ENCODE assay signal across 16 mouse cellular contexts in genomic region chr13:30378868-30379267, GRCm38 (mm10). TPM values are rescaled to one million over a fixed set of nuclear protein-coding genes. Genes with fewer than 3 reads are reported as not detected.
A peak's percentile ranks its signal among the peaks of the same experiment; 100 is the strongest.
DNase-seq lines count a peak whose midpoint lies in the region.
"Had no signal": no experiment of that assay in that cellular context is flagged by ENCODE, and none has a peak within 500 bp of the region (broad histone marks: within the 10 kb centered on the region; RNA-seq: fewer than 3 reads in every experiment).

No protein-coding gene starts in this region.

- intact Hi-C loops in heart, postnatal 10 days (cut with DNase I), result no loop called here

- DNase-seq in heart, adult 11 months, result peak; percentile 74
- no peak for DNase-seq in heart, postnatal 10 days
- peak; percentile 63 for DNase-seq in adrenal gland, postnatal 14 days
- DNase-seq in adrenal gland, postnatal 36 days, result peak; percentile 47 to 70
- no peak for DNase-seq in thymus, postnatal 10 days (ENCODE audit: low spot score in 2 of 2)
- no peak for DNase-seq in urinary bladder, postnatal 14 days (ENCODE audit: low spot score)
- DNase-seq: cerebellum, adult 18-20 months; cerebellum, adult 9-10 months; cerebellum, postnatal 14 days; forebrain, postnatal 0 days; gastrocnemius, adult 2 months; gastrocnemius, postnatal 14 days; heart, adult 18-20 months; heart, postnatal 14 days; heart, postnatal 4 days; kidney, adult 18-20 months had no signal

RNA-seq across cellular contexts. Expression of gene Agtr1a, which starts 42.6 kb away (rescaled TPM):
- 10 to 100 TPM; 35.3 to 44.8 TPM for total RNA-seq in heart, postnatal 10 days (2021)
- total RNA-seq in adrenal gland, postnatal 14 days (2021), result 209 and 258 TPM in 2 replicates
- total RNA-seq in adrenal gland, postnatal 36 days (2021), result 100 to 1,000 TPM; 193 to 516 TPM

Comparison
In these comparisons a context has a peak if more than half of its experiments do, and no peak if none do; other contexts are left out.
1. DNase-seq: peak in heart, adult 11 months (single experiment), adrenal gland, postnatal 14 days (single experiment) and adrenal gland, postnatal 36 days (2 of 2); none in heart, postnatal 10 days (0 of 2), thymus, postnatal 10 days (0 of 2) and urinary bladder, postnatal 14 days (single experiment).